Mouse (Mus musculus) adrenal gland, postnatal 10 days (tissue): ENCODE results near the gene Gm49776. TPM values are rescaled to one million over a fixed set of nuclear protein-coding genes. Genes with fewer than 3 reads are reported as not detected.
"Not testable (repeated sequence)": the region's sequence is repeated elsewhere in the genome, so short reads cannot be mapped to it uniquely, and the experiment has no call there.

Experiments used
- DNase-seq: peaks from one replicate; pipeline ENCODE4 v3.0.0; 2021; ENCODE audit warnings: mixed read lengths
- long read RNA-seq, 2 experiments: library from polyadenylated mRNA; stranded (forward); transcript quantifications; one replicate each; pipeline ENCODE4 v2.0.0; 2021
- total RNA-seq, 2 experiments: library from RNA; stranded (reverse); gene quantifications; 2 replicates each; pipeline ENCODE4 v1.2.3; 2021

The Gm49776 gene
- not detected for total RNA-seq
- long read RNA-seq, experiment 1 = 0 reads
- long read RNA-seq, experiment 2 = 0 reads

DNA sequence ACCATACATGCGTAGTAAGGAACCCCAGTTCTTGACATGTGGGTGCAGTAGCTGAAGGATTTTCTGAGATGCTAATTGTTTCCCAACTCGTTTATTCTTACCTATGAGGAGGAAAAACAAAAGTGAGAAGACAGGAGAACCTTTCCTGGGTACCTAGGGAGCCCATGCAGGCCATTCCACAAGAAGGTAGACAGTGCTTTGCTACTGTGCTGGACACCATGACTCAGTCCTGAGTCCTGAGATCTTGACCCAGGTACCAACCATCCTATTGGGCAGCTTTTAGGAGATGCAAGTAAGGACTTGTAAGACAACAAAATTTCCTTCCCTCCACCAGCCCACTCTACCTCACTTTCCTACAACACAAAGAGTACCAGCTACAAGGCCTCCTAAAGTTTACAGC is at the start of gene Gm49776:
Gm49776 (minus strand) TSS at position 101 of the 400 bp plus-strand sequence.
- no peak for DNase-seq

DNA sequence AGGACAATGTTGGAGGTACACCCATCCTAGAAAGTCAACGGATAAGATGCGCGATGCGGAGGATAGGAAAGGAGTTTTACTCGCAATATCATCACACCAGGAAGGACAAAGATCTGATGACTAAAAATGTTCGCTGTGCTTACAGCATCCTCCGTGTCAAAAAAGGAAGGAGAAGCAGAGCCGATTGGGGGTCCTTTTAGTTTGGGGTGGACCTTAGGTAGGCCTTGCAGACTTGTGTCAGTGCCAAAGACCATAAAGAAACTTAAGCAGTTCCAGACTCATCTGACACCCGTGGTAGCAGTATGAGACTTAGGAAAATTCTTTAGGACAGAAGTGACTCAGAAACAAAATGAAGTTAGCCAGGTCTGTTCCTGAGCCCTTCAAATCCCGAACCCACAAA is 31.5 kb upstream of the Gm49776 start:
- not testable (repeated sequence) for DNase-seq

DNA sequence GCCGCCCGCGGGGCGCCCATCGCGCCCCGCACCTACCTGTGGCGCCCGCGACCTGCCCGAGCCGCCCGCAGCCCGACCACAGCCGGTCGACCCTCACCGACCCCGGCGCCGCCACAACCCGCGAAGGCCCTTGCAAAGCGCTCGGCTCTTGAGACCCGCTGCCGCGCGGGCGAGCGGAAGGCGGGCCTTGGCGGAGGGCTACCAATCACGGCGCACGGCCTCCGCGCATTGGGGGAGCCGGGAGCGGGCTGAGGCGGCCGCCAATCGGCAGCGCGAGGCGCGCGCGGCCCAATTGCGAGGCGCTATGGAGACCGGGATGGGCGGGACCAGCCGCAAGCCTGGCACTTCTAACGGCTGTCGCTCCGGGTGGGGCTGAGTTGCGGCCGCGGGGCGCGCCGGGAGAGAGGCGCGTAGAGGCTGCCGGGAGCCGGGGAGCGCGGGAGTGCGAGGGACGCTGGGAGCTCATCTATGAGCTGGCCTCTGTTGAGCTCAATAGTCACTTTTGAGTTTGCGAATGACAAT is 31.0 kb upstream of the Gm49776 start, which contains the start of gene Dgcr8:
Dgcr8 (minus strand) TSS at position 180 of the 522 bp plus-strand sequence.
- DNase-seq = peak; percentile 99

DNA sequence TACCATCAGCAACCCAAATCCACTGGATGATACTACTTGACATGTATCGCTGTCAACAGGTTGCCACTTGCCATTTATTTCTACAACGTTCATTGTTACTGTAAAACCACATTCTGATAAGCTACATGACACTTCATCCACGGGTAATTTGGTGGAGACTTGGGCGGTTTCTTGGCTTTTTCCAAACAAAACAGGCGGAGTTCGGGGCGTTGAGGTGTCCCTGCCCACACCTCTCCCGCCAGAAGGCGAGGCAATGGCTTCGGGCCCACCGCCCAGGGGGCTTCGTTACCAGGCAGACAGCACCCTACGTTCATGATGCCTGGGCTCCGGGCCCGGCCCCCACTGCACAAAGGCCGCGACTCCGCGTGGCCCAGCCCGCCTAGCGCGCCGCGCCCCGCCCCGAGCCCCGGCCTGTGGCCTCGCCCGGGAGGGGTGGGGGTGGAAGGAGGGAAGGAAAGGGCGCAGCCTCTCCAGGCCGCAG is 30.5 kb upstream of the Gm49776 start:
- DNase-seq = peak; percentile 88

DNA sequence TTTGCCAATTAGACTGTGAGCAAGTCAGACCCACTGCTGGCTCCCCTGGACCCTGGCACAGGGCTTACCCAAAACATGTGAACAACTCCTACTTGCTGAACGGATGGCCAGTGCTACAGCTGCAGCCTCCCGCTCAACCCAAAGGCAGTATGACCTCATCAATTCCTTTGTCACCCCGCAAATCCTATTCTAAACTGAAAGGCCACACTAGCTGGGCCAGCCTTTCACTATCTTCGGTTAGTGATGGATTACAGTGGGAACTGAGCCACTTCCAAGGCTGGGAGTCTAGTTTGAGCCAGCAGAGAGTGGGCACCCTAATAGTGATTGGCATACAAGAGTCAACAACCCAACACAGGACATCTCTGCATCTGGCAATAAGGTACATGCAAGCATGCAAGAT is 30.0 kb upstream of the Gm49776 start:
- peak; percentile 31 for DNase-seq

DNA sequence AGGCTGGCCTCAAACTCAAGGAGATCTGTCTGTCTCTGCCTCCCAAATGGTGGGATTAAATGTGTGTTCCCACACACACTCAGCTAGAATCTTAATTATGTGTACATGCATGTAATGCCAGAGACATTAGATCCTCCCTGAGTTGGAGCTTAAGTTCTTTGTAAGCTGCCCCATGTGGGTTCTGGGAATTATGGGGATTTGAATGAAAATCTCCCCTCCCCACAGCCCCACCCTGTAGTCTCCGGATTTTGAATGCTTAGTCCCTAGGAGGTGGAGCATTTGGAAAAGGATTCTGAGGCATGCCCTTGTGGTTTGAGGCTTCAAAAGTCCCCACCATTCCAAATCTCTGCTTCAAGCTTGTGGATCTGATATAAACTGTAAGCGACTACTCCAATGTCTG is 17.0 kb upstream of the Gm49776 start:
- DNase-seq = no peak

DNA sequence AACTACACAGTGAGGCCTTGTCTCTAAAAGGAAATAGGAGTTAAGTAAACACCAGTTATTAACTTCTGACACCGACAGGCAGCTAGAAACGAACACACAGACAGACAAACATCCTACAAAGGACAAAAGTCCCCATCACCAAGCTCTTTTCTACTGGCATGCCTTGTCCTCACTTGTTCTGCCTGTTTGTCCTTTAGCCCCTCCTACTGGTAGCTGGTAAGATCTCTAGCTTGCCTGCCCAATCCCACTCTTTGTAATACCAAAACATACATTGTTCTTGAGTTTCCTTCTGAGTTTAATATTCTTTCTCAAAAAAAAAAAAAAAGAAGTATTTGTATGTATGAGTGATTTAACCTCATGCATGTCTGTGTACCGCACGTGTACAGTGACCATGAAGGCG is 10.1 kb upstream of the Gm49776 start:
- DNase-seq = no peak

DNA sequence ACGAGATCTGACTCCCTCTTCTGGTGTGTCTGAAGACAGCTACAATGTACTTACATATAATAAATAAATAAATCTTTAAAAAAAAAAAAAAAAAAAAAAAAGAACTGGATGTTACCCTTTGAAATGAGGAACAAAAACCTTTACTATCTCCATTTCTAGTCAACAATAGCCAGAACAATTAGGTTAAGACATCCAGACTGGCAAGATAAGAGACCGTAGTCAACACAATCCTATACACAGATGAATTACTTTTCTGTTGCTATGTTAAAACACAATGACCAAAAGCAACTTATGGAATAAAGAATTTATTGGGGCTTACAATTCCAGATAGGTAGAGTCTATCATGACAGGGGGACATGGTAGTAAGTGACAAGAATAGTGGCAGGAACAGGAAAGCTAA is 6.9 kb upstream of the Gm49776 start:
- no peak for DNase-seq

DNA sequence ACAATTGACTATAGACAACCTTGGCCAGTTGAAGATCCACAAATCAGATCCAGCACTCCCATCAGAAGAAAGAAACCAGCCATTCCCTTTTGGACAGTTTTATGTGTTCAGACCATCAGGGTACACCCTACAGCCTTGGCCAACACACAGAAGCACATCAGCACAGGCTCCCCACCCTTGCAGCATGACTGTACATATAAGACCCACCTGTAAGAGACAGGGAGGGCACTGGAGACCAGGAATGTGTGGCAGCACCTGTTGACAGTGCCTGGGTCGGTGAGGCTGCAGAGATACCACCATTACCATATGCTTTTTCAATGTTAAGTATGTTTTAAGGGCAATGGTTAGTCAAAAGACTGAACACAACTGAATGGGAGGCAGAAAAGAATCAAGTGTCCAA is 4.3 kb downstream of the Gm49776 start:
- no peak for DNase-seq

DNA sequence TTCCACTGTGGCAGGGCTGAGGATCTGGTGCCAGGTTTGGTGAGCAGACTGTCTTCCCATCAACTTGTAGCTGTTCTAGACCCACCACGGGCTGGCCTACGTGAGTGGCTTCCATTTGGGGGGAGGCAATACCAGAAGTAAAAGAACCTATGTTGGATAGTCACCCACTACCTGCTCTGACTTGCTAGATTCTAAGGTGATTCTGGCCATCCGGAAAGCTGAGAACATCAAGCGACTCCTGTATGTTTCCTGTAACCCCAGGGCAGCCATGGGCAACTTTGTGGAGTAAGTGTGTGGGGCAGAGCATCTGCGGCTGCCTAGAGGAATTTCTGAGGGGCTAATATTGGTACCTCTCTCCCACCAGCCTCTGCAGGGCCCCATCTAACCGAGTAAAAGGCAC is 5.4 kb downstream of the Gm49776 start:
- DNase-seq = no peak

DNA sequence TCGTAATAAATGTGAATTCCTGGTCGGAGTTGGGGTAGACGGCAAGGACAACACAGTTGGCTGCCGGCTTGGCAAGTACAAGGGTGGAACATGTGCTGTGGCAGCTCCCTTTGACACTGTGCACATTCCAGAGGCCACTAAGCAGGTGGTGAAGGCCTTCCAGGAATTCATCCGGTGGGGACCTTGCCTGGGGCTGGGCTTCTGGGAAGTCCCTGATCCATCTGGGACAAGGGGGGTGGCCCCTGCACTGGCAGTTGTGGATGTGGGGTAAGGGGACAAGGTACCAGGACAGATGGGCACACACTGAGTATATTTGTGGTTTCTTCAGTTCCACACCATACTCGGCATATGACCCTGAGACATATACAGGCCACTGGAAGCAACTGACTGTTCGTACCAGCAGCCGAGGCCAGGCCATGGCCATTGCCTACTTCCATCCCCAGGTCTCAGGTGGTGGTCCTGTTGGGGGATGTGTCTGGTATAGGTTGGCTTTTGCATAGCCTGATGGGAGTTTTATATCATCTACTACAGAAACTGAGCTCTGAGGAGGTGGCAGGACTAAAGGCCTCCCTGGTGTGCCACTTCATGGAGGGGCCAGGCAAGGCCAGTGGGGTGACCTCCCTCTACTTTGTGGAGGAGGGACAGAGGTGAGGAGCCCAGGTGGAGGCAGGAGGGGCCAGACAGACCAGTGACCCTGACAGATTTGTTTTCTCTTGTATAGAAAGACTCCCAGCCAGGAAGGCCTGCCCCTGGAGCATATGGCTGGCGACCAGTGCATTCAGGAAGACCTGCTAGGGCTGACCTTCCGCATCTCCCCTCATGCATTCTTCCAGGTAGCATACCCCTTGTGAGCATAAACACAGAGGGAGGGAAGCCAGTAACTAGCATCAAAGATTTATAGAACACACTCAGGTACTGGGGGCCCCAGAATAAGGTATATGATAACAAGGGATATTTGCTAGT is 7.0 kb downstream of the Gm49776 start:
- no peak for DNase-seq

DNA sequence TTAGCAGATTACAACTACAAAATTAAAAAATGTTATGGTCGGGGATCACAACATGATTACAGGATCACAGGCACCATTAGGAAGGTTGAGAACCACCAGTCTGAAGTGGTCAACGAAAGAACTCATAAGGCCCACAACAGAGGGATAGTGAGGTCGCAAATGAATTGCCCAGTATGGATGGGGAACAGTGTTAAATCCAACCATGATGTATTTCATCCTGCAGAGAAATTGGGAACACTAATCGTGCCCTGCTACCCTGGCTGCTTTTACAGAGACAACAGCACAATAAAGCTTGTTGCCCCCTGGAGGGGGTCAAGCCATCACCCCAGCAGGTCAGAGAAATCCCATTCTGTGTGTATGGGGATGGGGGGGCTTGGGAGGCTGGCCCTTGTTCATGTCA is 7.9 kb downstream of the Gm49776 start:
- no peak for DNase-seq

DNA sequence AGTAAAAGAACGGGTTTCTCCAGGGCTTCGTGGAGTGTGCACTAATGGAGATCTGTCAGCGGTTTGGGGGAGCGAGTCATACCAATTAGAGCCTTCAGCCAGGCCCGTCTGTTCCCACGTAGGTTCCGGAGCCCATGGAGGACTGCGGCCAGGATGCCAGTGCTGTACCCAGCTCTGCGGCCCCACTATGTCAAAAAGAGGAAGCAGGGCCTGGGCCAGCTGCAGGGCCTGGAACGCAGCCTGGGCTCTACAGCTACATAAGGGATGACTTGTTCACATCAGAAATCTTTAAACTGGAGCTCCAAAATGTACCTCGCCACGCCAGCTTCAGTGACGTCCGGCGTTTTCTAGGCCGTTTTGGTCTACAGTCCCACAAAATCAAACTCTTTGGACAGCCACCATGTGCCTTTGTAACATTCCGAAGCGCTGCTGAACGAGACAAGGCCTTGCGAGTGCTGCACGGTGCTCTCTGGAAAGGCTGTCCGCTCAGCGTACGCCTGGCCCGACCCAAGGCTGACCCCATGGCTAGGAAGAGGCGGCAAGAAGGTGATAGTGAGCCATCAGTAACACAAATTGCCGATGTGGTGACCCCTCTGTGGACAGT is 8.7 kb downstream of the Gm49776 start:
- peak; percentile 56 for DNase-seq

DNA sequence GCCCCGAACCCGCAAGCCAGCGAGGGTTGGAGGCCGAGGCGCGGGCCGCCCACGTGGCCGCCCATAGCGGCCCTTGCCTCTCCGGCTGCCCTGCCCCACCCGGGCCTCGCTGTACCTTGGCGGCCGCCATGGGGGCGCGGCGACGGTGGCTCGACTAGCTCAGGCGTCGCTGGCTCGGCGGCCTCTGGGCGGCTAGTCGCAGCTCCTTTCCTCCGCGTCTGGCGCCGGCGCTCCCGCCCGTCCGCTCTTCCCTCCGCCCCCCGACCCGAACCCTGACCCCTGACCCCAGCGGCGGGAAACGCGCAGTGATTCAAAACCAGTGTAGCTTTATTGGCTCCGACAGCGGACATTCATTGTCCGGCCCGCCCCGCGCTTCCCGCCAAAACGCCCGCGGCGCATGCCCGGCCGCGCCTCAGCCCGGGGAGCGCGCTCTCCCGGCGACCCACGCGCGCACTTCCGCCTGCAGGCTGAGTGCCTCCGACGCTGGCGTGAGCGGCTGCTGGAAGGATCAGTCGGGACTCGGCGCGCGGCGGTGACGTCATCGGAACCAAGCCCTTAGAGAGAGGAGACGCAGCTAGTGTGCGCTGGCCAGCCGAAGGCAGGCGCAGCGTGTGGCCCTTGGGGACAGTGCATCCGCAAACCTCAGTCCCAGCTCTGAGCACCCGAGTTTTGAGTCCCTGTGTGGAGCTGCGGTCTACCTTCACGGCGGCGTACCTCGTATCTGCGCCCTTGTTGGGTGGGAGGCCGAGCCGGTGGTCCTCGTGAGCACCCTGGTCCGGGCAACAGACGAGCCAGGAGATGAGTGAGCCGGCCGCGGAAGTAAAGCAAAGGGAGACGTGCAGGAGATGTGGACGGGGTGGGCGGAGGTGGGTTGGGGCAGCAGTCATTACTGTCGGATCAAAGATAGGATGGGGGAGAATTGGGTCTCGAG is 9.4 kb downstream of the Gm49776 start, which contains the start of the genes Trmt2a and Ranbp1:
Trmt2a (plus strand) TSS at position 247 of the 931 bp plus-strand sequence.
Ranbp1 (minus strand) TSS at position 300 of the 931 bp plus-strand sequence.
- peak; percentile 98 for DNase-seq

DNA sequence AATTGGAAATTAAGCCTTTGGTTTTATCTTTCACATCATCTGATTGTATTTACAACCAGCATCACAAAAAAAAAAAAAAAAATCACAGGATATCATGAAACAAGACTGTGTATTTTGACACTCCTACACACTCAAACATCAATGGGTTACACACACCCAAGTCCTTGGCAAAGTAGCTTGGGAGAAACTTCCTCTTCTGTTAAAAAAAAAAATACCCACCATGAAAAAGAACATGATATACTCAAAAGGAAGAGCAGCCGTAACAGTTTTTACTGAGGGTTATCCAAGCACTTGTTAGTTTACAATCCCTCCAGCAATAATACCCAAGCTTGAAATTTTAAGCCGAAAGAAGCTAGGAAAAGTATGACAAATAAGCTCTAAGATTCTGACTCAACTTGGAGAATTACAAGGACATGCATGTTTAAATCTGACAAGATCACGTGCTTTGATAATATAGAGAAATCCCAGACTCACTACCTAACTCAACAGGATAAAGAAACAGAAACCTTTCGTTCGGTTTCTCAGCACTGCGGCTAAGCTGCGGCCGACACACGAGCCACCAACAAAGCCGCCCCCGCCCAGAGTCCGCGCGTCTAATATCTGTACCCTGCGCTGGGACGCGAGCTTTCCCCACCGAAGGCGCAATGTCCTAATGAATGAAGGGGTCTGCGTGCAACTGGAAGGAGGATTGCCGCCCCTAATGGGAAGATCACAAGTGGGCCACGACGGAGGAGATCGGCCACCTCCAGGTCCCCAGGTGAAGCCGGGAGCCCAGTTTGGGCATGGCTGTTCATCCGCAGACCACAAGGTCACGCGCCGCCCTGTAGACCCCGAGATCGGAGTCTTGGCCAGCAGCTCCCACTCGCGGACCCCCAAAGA is 10.4 kb downstream of the Gm49776 start:
- peak; percentile 56 for DNase-seq

DNA sequence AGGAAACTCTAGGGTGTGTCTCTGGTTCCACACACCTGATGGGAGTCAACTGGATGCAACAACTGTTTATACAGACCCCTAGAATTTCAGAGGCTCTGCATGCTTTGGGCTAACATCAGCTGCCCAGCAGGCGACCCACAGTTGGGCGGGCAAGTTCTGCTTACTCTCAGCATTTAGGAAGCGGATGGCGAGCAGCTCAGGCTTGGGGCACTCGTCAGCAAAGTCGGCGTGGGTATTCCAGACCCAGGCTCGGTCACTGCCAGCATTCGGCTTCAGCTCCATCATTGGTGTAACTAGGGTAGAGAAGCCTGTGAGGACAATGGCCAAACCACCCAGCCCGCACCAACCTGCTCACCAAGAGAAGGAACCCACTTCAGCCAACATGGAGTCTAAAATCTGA is 16.5 kb downstream of the Gm49776 start:
- DNase-seq = no peak

DNA sequence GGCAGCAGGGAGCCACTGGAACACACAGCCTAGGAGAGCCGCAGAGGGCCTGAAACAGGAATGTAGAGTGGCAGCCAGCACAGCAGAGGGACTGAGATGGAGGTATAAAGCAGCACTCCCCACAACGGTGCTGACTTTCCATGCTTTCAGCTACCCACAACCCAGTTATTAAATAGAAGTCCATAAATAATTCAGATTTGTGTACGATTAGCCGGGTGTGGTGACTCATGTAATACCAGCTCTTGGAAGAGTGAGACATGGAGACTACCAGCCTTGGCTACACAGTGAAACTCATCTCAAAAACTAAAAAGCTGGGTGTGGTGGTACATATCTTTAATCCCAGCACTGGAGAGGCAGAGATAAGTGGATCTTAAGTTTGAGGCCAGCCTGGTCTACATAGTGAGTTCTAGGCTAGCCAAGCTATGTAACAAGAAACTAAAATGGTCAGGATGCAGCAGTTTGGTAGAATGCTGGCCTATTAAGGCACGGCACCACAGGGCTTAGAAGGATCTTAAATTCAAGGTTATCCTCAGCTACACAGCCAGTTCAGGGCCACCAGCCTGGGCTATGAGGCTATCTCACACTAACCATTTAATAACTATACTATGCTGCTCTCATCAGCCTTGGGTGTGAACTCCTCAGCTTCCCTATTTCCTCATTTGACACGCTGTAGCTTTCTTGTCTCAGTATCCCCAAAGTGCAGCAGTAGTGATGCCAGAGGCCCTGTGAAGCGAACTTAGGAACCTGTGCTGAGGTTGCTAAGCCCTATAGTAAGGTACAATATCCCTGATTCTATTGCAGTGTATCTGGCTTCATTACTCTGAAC is 21.2 kb downstream of the Gm49776 start:
- no peak for DNase-seq

DNA sequence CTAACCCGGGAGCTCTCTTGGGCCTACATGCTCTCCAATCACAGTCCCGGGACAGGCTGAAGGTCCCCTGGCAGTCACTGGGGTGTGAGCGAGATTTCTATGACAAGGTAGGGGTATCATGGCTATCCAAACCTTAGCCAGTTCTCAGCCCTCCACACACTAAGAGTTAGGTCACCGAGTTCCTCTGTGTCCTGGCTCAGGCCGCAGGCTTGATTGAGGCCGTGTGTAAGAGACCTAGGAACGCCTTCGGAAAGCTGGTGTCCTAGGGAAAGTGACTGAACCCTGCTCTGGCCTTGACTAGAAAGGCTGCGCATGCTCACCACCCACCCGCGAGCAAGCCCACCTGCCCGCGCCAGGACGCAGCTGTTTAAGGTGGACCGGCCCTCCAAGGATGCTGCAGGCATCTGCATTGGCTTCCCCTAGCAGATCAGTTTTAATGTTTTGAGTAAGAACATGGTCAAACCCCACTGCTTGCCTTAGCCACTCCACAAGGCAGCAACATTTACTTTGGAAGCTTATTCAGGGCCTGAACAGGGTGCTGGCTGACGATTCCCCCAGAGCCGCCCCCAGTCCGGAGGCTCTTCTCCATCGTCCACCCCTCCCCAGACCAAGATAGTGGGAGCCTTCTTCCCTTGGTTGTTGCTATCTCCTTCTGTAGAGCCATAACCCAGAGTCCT is 22.6 kb downstream of the Gm49776 start:
- peak; percentile 78 for DNase-seq
